Mouse (Mus musculus) heart, embryonic 13.5 days (tissue): Measurements from ENCODE around the gene Zc3h6. TPM values are rescaled to one million over a fixed set of nuclear protein-coding genes. Genes with fewer than 3 reads are reported as not detected.
"Not testable (repeated sequence)": the region's sequence is repeated elsewhere in the genome, so short reads cannot be mapped to it uniquely, and the experiment has no call there.

ENCODE experiments used
- ATAC-seq: fragments of 200-750 bp; cut with Nextera tagmentation; 2 replicates; pipeline ENCODE4 v1.8.0; 2017; ENCODE audit warnings: moderate TSS enrichment; ENCODE audit not compliant: insufficient number of reproducible peaks, low FRiP score, low TSS enrichment; ENCODE audit errors: extremely low read depth
- H3K27ac ChIP-seq: fragments of 300-500 bp; sonication (generic); replicated peaks from 2 replicates; pipeline ENCODE4 v1.5.1; 2015; ENCODE audit warnings: moderate library complexity, mild to moderate bottlenecking, inconsistent platforms
- H3K27me3 ChIP-seq: fragments of 300-500 bp; sonication (generic); replicated peaks from 2 replicates; pipeline ENCODE4 v1.6.1; 2015; ENCODE audit warnings: mild to moderate bottlenecking, inconsistent platforms
- H3K36me3 ChIP-seq: fragments of 300-500 bp; sonication (generic); 2 replicates; pipeline ENCODE4 v1.6.1; 2015; ENCODE audit warnings: mild to moderate bottlenecking, inconsistent platforms
- H3K4me1 ChIP-seq: fragments of 300-500 bp; sonication (generic); 2 replicates; pipeline ENCODE4 v1.6.1; 2015; ENCODE audit warnings: inconsistent platforms
- H3K4me2 ChIP-seq: fragments of 300-500 bp; sonication (generic); 2 replicates; pipeline ENCODE4 v1.6.1; 2015; ENCODE audit warnings: inconsistent platforms, mild to moderate bottlenecking, moderate library complexity
- H3K4me3 ChIP-seq: fragments of 300-500 bp; sonication (generic); 2 replicates; pipeline ENCODE4 v1.5.1; 2015; ENCODE audit warnings: moderate library complexity, mild to moderate bottlenecking, inconsistent platforms
- H3K9ac ChIP-seq: fragments of 300-500 bp; sonication (generic); 2 replicates; pipeline ENCODE4 v1.6.1; 2015; ENCODE audit warnings: inconsistent platforms, mild to moderate bottlenecking, moderate library complexity
- H3K9me3 ChIP-seq: fragments of 300-500 bp; sonication (generic); 2 replicates; pipeline ENCODE4 v1.6.1; 2016; ENCODE audit warnings: inconsistent platforms
- WGBS: fragments of 180-500 bp; shearing (Covaris S2); methylation state at CpG from one replicate; pipeline ENCODE4 v1.1.7; 2015; ENCODE audit warnings: mixed read lengths; 5-methylcytosine and 5-hydroxymethylcytosine counted together
- polyA plus RNA-seq: library from polyadenylated mRNA; unstranded; fragments of >200 nt; fragmentation: Nextera tagmentation; extraction: Ambion mirVana; gene quantifications from 2 replicates; pipeline ENCODE4 v1.2.1, GENCODE M21; 2015

Gene Zc3h6
- polyA plus RNA-seq, 1 experiment from 2014 or later: 1.2 TPM

- Histone ChIP-seq H3K27ac (peak within 1 kb of the TSS; percentile 100), H3K36me3 (no peaks in the 10 kb centered on the region), H3K27me3 (no peaks in the 10 kb centered on the region), H3K4me3 (peak within 1 kb of the TSS; percentile 90), H3K4me1 (peaks cover 14% of the 10 kb centered on the region), H3K9me3 (no peaks in the 10 kb centered on the region), H3K9ac (peak within 1 kb of the TSS; percentile 99), H3K4me2 (peak within 1 kb of the TSS; percentile 75)
- under 1% methylated on average over 75 of the region's 80 CpGs for WGBS
- peak; percentile 75 for ATAC-seq
These were observed 649 bp downstream of the Zc3h6 start, which contains the start of gene Gm10762 for GRCm38 (mm10) chr2:128967661-128968441. Gm10762 (minus strand) TSS chr2:128967725.

GRCm38 (mm10) chr2:128968475-128969083 lies 1.4 kb downstream of the Zc3h6 start:
- Histone ChIP-seq H3K9ac (peak overlapping the region; percentile 99), H3K36me3 (no peaks in the 10 kb centered on the region), H3K27me3 (no peaks in the 10 kb centered on the region), H3K4me1 (peaks cover 14% of the 10 kb centered on the region), H3K4me2 (peak overlapping the region; percentile 75), H3K4me3 (peak overlapping the region; percentile 90), H3K9me3 (no peaks in the 10 kb centered on the region), H3K27ac (peak overlapping the region; percentile 100)
- no peak for ATAC-seq

DNA sequence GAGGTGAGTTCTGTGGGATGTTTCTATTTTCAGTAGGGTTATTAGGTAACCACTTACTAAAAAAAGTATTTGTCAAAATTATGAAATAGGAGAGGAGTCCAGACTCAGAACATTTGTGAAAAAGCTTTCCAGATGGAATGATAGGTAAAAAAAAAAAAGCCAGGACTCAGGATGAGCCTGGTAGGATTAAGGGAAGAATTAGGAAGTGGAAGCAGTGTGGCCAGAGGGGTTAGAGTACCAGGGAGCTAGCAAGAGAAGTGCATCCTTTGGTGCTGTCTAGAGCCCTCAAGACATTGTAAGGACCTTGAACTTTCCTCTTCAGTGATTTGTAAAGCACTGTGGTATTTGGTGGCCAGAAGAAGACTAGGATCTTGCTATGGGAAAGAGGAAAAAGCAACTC lies 5.1 kb downstream of the Zc3h6 start:
- Histone ChIP-seq H3K36me3 (no peaks in the 10 kb centered on the region), H3K27ac (no peak overlapping the region), H3K4me1 (peaks cover 6% of the 10 kb centered on the region), H3K4me3 (no peak overlapping the region), H3K9me3 (no peaks in the 10 kb centered on the region), H3K4me2 (no peak overlapping the region), H3K27me3 (no peaks in the 10 kb centered on the region), H3K9ac (no peak overlapping the region)
- ATAC-seq: no peak

DNA sequence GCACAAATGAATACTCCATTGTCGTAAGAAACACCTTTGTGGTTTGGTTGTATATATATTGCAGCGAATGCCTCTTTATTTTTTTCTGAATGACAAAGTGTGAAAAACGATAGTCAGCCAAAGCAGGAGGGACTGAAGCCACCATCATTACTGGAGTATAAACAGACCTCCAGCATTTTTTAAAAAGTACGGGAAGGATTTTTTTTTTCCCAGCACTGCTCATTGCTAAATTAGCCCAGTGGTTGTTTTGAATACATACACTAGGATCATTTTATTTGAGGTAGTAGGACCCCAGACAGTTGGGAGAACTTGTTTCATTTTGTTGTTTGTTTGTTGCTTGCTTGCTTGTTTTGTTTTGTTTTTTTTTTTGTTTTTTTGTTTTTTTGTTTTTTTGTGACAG lies 8.4 kb downstream of the Zc3h6 start:
- no peak overlapping the region for H3K9ac ChIP-seq
- ATAC-seq: no peak
- no peaks in the 10 kb centered on the region for H3K9me3 ChIP-seq
- no peaks in the 10 kb centered on the region for H3K36me3 ChIP-seq
- no peaks in the 10 kb centered on the region; the same call in 1 of the 2 replicates for H3K4me1 ChIP-seq
- no peak overlapping the region for H3K4me2 ChIP-seq
- no peak overlapping the region for H3K27ac ChIP-seq
- H3K27me3 ChIP-seq: no peaks in the 10 kb centered on the region
- H3K4me3 ChIP-seq: no peak overlapping the region
- 70% methylated on average over 4 of the region's 4 CpGs for WGBS

GRCm38 (mm10) chr2:128984746-128985145 lies 17.5 kb downstream of the Zc3h6 start:
- ATAC-seq: no peak
- peaks cover 9% of the 10 kb centered on the region for H3K4me1 ChIP-seq
- H3K27ac ChIP-seq: no peak overlapping the region

GRCm38 (mm10) chr2:129004872-129005271 lies 37.7 kb downstream of the Zc3h6 start:
- H3K36me3 ChIP-seq: no peaks in the 10 kb centered on the region
- no peak overlapping the region for H3K4me3 ChIP-seq
- H3K27ac ChIP-seq: no peak overlapping the region
- no peaks in the 10 kb centered on the region for H3K4me1 ChIP-seq
- no peak for ATAC-seq
- H3K9ac ChIP-seq: no peak overlapping the region
- H3K4me2 ChIP-seq: no peak overlapping the region
- no peaks in the 10 kb centered on the region for H3K9me3 ChIP-seq
- H3K27me3 ChIP-seq: no peaks in the 10 kb centered on the region

More at GRCm38 (mm10) chr2:128984746-128985145, 17.5 kb downstream of the Zc3h6 start:
- no peaks in the 10 kb centered on the region for H3K27me3 ChIP-seq
- H3K36me3 ChIP-seq: no peaks in the 10 kb centered on the region
- H3K4me2 ChIP-seq: no peak overlapping the region
- H3K4me3 ChIP-seq: no peak overlapping the region
- 74% methylated on average over 3 of the region's 3 CpGs for WGBS
- no peaks in the 10 kb centered on the region for H3K9me3 ChIP-seq
- H3K9ac ChIP-seq: no peak overlapping the region

GRCm38 (mm10) chr2:129006194-129006749 lies 39.1 kb downstream of the Zc3h6 start:
- Histone ChIP-seq H3K27me3 (no peaks in the 10 kb centered on the region), H3K27ac (no peak overlapping the region), H3K4me3 (no peak overlapping the region), H3K36me3 (no peaks in the 10 kb centered on the region), H3K4me1 (no peaks in the 10 kb centered on the region), H3K4me2 (no peak overlapping the region), H3K9ac (no peak overlapping the region), H3K9me3 (no peaks in the 10 kb centered on the region)
- no peak for ATAC-seq
- 73% methylated on average over 4 of the region's 4 CpGs for WGBS

DNA sequence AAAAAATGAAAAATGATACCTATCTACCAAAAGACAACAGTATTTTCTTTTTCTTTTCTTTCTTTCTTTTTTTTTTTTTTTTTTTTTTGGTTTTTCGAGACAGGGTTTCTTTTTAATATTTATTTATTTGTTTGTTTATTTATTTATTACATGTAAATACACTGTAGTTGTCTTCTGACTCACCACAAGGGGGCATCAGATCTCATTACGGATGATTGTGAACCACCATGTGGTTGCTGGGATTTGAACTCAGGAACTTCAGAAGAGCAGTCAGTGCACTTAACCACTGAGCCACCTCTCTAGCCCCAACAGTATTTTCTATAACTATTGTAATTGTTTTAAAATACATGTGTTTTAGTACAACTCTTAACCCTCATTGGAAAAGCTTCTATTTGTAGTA lies 41.7 kb downstream of the Zc3h6 start:
- not testable (repeated sequence) for H3K4me1 ChIP-seq, H3K27ac ChIP-seq, ATAC-seq, H3K4me2 ChIP-seq, H3K4me3 ChIP-seq, H3K27me3 ChIP-seq, H3K9me3 ChIP-seq, H3K36me3 ChIP-seq, H3K9ac ChIP-seq
- WGBS: 58% methylated on average over 2 of the region's 2 CpGs

DNA sequence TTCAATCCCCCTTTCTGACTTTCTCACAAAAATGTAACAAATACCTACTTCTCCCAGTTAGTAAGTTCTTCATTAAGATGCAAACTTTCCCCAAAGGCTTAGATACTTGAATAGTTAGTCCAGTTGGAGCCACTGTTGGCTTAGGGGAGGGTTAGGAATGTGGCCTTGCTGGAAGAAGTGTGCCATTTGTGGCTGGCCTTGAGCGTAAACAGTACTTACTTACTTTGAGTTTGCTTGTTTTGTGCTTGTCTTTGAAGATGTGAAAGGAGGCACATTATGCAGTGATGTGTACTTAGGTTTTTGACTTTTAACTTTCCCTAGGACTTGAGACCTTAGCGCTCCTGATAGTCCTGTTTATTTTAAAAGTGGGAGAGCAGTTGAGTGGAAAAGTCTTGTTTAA lies 52.9 kb downstream of the Zc3h6 start:
- Histone ChIP-seq H3K4me2 (no peak overlapping the region), H3K9ac (no peak overlapping the region), H3K4me1 (no peaks in the 10 kb centered on the region), H3K9me3 (no peaks in the 10 kb centered on the region), H3K4me3 (no peak overlapping the region), H3K27me3 (no peaks in the 10 kb centered on the region), H3K27ac (no peak overlapping the region), H3K36me3 (no peaks in the 10 kb centered on the region)
- WGBS: 74% methylated on average over 2 of the region's 2 CpGs
- ATAC-seq: no peak

GRCm38 (mm10) chr2:129024820-129025219 lies 57.6 kb downstream of the Zc3h6 start:
- Histone ChIP-seq H3K4me2 (no peak overlapping the region), H3K9me3 (no peaks in the 10 kb centered on the region), H3K4me3 (no peak overlapping the region), H3K36me3 (no peaks in the 10 kb centered on the region), H3K4me1 (no peaks in the 10 kb centered on the region), H3K9ac (no peak overlapping the region), H3K27ac (no peak overlapping the region), H3K27me3 (no peaks in the 10 kb centered on the region)
- no peak for ATAC-seq
- WGBS: 72% methylated on average over 9 of the region's 9 CpGs

DNA sequence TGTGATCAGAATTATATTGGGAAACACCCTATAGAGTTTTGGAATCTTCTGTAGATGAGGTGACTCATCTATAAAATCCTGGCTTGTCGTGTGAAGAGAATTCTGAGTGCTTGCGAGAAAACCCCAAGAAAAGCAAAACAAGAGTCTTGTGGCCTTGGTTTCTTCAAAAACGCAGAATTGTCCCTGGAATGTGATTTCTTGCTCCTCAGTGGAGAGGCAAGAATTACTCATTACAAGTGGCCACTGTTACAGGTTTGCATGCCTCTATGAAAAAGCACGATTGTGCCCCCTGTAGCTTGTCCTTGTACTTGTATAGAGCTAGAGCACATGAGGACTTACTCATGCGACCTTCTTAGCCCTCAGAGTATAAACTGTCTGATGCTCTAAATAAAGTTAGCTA lies 68.2 kb downstream of the Zc3h6 start:
- Histone ChIP-seq H3K4me3 (no peak overlapping the region), H3K9ac (no peak overlapping the region), H3K4me1 (peaks cover 10% of the 10 kb centered on the region), H3K4me2 (no peak overlapping the region), H3K9me3 (no peaks in the 10 kb centered on the region), H3K27me3 (peaks cover 47% of the 10 kb centered on the region), H3K27ac (no peak overlapping the region), H3K36me3 (no peaks in the 10 kb centered on the region)
- no peak for ATAC-seq
- 64% methylated on average over 5 of the region's 5 CpGs for WGBS
